In genomic region chr7:128612521-128613181, GRCm38 (mm10) we compare ENCODE assay signal across 8 mouse cellular contexts. TPM values are rescaled to one million over a fixed set of nuclear protein-coding genes. Genes with fewer than 3 reads are reported as not detected.
DNase-seq lines count a peak whose midpoint lies in the region; ATAC-seq and TF ChIP-seq lines count a peak whose summit lies in the region.

No protein-coding gene starts in this region.

- H3K4me2 ChIP-seq in heart, embryonic 16.5 days (ENCODE audit: low read depth, low read length) = peak overlapping the region; percentile 82
- H3K4me2 ChIP-seq in kidney, embryonic 16.5 days (replicated peaks; ENCODE audit: low read depth, low read length) = peak overlapping the region; percentile 64
- H3K4me2 ChIP-seq in midbrain, postnatal 0 days (ENCODE audit: low read depth, low read length, poor library complexity, severe bottlenecking) = peak overlapping the region; percentile 84

- H3K36me3 ChIP-seq in heart, embryonic 16.5 days (ENCODE audit: control insufficient read depth, insufficient read depth) = no peaks in the 10 kb centered on the region
- no peaks in the 10 kb centered on the region for H3K36me3 ChIP-seq in forebrain, embryonic 10.5 days (replicated peaks)
- no peaks in the 10 kb centered on the region for H3K36me3 ChIP-seq in kidney, embryonic 16.5 days (ENCODE audit: insufficient read depth, low read length)
- no peaks in the 10 kb centered on the region for H3K36me3 ChIP-seq in midbrain, postnatal 0 days (ENCODE audit: insufficient read depth, low read length)

- 74% methylated on average over 12 of the region's 12 CpGs for WGBS in heart, embryonic 16.5 days
- 82% methylated on average over 12 of the region's 12 CpGs for WGBS in forebrain, embryonic 10.5 days
- 58% methylated on average over 12 of the region's 12 CpGs for WGBS in kidney, embryonic 16.5 days
- WGBS in midbrain, postnatal 0 days = 81% methylated on average over 12 of the region's 12 CpGs

- no peak overlapping the region for H3K9ac ChIP-seq in heart, embryonic 16.5 days (ENCODE audit: low read length)
- H3K9ac ChIP-seq in kidney, embryonic 16.5 days (replicated peaks; ENCODE audit: low read length) = peak overlapping the region; percentile 84
- no peak overlapping the region for H3K9ac ChIP-seq in midbrain, postnatal 0 days (replicated peaks; ENCODE audit: low read length, poor library complexity, severe bottlenecking)

- no peak for ATAC-seq in heart, embryonic 16.5 days (replicated peaks; ENCODE audit: extremely low read depth, insufficient read depth, low FRiP score)
- ATAC-seq in kidney, embryonic 16.5 days (ENCODE audit: low FRiP score, low TSS enrichment) = no peak
- ATAC-seq in midbrain, postnatal 0 days (ENCODE audit: low FRiP score) = no peak

- no peaks in the 10 kb centered on the region for H3K27me3 ChIP-seq in heart, embryonic 16.5 days (ENCODE audit: control insufficient read depth, insufficient read depth, low read length)
- H3K27me3 ChIP-seq in forebrain, embryonic 10.5 days (ENCODE audit: poor library complexity, severe bottlenecking) = 0 out of 2 replicates have a peak, but pooled peaks cover 5% of the 10 kb centered on the region
- H3K27me3 ChIP-seq in kidney, embryonic 16.5 days (ENCODE audit: insufficient read depth, low read length) = no peaks in the 10 kb centered on the region
- H3K27me3 ChIP-seq in midbrain, postnatal 0 days (ENCODE audit: insufficient read depth, low read length) = no peaks in the 10 kb centered on the region

- peaks cover 2% of the 10 kb centered on the region for H3K4me1 ChIP-seq in heart, embryonic 16.5 days (ENCODE audit: control insufficient read depth, insufficient read depth, low read length)
- H3K4me1 ChIP-seq in forebrain, embryonic 10.5 days = peaks cover 32% of the 10 kb centered on the region
- peaks cover 11% of the 10 kb centered on the region; the same call in 1 of the 2 replicates for H3K4me1 ChIP-seq in kidney, embryonic 16.5 days (ENCODE audit: insufficient read depth, low read length)
- no peaks in the 10 kb centered on the region for H3K4me1 ChIP-seq in midbrain, postnatal 0 days (ENCODE audit: insufficient read depth, low read length)

- H3K4me3 ChIP-seq in heart, embryonic 16.5 days (ENCODE audit: low read length) = peak overlapping the region; percentile 67; the same call in 1 of the 2 replicates
- peak overlapping the region; percentile 88 for H3K4me3 ChIP-seq in forebrain, embryonic 10.5 days
- peak overlapping the region; percentile 73 for H3K4me3 ChIP-seq in kidney, embryonic 16.5 days (ENCODE audit: low read length)
- H3K4me3 ChIP-seq in midbrain, postnatal 0 days (ENCODE audit: low read depth, low read length) = peak overlapping the region; percentile 88; the same call in 1 of the 2 replicates

- H3K27ac ChIP-seq in heart, embryonic 16.5 days (ENCODE audit: low read length) = no peak overlapping the region
- H3K27ac ChIP-seq in forebrain, embryonic 10.5 days = no peak overlapping the region
- H3K27ac ChIP-seq in kidney, embryonic 16.5 days (ENCODE audit: low read length) = peak overlapping the region; percentile 52
- no peak overlapping the region for H3K27ac ChIP-seq in midbrain, postnatal 0 days (ENCODE audit: low read depth, low read length)

- H3K9me3 ChIP-seq in heart, embryonic 16.5 days (replicated peaks; ENCODE audit: control insufficient read depth, low read length) = no peaks in the 10 kb centered on the region
- H3K9me3 ChIP-seq in forebrain, embryonic 10.5 days = peaks cover 2% of the 10 kb centered on the region; the same call in 1 of the 2 replicates
- no peaks in the 10 kb centered on the region for H3K9me3 ChIP-seq in kidney, embryonic 16.5 days (ENCODE audit: low read length)
- no peaks in the 10 kb centered on the region for H3K9me3 ChIP-seq in midbrain, postnatal 0 days (ENCODE audit: low read length)

- TF ChIP-seq CTCF in midbrain, postnatal 0 days (IDR thresholded peaks at IDR 0.05) = no peak

- no peak for DNase-seq in heart, postnatal 4 days
- DNase-seq in forebrain, embryonic 10.5 days (ENCODE audit: extremely low spot score, low spot score) = no peak
- DNase-seq in midbrain, postnatal 0 days (ENCODE audit: low spot score) = no peak
- DNase-seq in ovary, postnatal 14 days (ENCODE audit: low spot score) = no peak
- DNase-seq in left cerebral cortex, adult 18-20 months (ENCODE audit: low spot score in 2 of 2) = no peak
- no peak for DNase-seq in layer of hippocampus, adult 18-20 months (ENCODE audit: low spot score in 2 of 2)

RNA-seq across cellular contexts. Expression of gene Inpp5f, which starts 1.5 kb away (rescaled TPM):
- polyA plus RNA-seq in heart, embryonic 16.5 days (2015; fragmentation: Nextera tagmentation; extraction: Ambion mirVana) = 10.0 and 10.3 TPM in 2 replicates
- 1 to 10 TPM; 8.9 to 9.9 TPM for total RNA-seq in heart, postnatal 4 days (2021)
- polyA plus RNA-seq in forebrain, embryonic 10.5 days (2016; fragmentation: Nextera tagmentation; extraction: Ambion mirVana) = 40.3 and 46.3 TPM in 2 replicates
- 24.5 and 25.9 TPM in 2 replicates for polyA plus RNA-seq in kidney, embryonic 16.5 days (2015; fragmentation: Nextera tagmentation; extraction: Ambion mirVana)
- total RNA-seq in midbrain, postnatal 0 days (2014; rRNA removed) = 424 and 472 TPM in 2 replicates
- polyA plus RNA-seq in midbrain, postnatal 0 days (2015; fragmentation: Nextera tagmentation; extraction: Ambion mirVana) = 473 and 503 TPM in 2 replicates
- 100 to 1,000 TPM in 1 of 2 experiments, 10 to 100 TPM in 1; 96.5 to 103 TPM for total RNA-seq in left cerebral cortex, adult 18-20 months (2021)
- total RNA-seq in layer of hippocampus, adult 18-20 months (2021) = 100 to 1,000 TPM; 107 to 113 TPM

Comparison
In these comparisons a context has a peak if more than half of its experiments do, and no peak if none do; other contexts are left out.
1. RNA of gene Inpp5f, which starts 1.5 kb away (total RNA-seq): 424 to 472 TPM in midbrain, postnatal 0 days, 107 to 113 TPM in layer of hippocampus, adult 18-20 months and 96.5 to 103 TPM in left cerebral cortex, adult 18-20 months; 8.9 to 9.9 TPM in heart, postnatal 4 days; every median in the first group is over 4 times any median in the second.
2. Peak in every context shown above with its lines, with median percentiles within 50 percentile points of each other: H3K4me2 ChIP-seq and H3K4me3 ChIP-seq.